Mouse (Mus musculus): ENCODE data around the gene 1700020L24Rik.
A peak's percentile ranks its signal among the peaks of the same experiment; 100 is the strongest.

The 1700020L24Rik gene

DNA sequence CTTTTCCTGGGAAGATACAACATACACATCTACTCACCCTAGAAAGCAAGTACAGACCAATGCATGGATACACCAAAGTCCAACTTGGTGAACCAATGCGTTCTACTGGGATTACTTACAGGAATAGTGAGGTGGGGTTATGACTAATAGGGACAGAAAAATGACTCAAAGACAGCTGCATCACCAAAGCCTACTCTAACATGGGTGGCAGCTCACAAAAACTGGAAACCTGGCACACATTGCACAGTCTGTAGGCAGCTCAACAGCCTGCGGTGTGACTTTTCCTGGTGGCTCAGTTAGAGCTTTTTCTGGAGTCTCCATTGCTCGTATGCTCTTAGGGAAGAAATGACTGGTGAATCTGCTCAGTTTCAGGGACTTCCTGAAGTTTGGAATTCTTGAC is 31.3 kb downstream of the 1700020L24Rik start:
- Histone ChIP-seq H3K4me3 (replicated peaks; ENCODE audit: low read length) (no peak overlapping the region), H3K9me3 (ENCODE audit: low read length) (peaks cover 76% of the 10 kb centered on the region), H3K4me1 (replicated peaks; ENCODE audit: low read depth, low read length) (peaks cover 7% of the 10 kb centered on the region; the same call in 1 of the 2 replicates), H3K36me3 (ENCODE audit: insufficient read depth, low read length) (no peaks in the 10 kb centered on the region), H3K27me3 (ENCODE audit: insufficient read depth, low read length) (peaks cover 19% of the 10 kb centered on the region)
- TF ChIP-seq CTCF (conservative IDR thresholded peaks at IDR 0.05; ENCODE audit: low read length) = no peak
- no peak for TF ChIP-seq NANOG (IDR thresholded peaks at IDR 0.05; ENCODE audit: borderline replicate concordance, low read length)
- no peak for TF ChIP-seq POU5F1 (IDR thresholded peaks at IDR 0.05; ENCODE audit: borderline replicate concordance, low read length)

- H3K9me3 ChIP-seq (ENCODE audit: low read length) = peaks cover 55% of the 10 kb centered on the region
- TF ChIP-seq CTCF (conservative IDR thresholded peaks at IDR 0.05; ENCODE audit: low read length) (no peak), POU5F1 (IDR thresholded peaks at IDR 0.05; ENCODE audit: borderline replicate concordance, low read length) (no peak), NANOG (IDR thresholded peaks at IDR 0.05; ENCODE audit: borderline replicate concordance, low read length) (no peak)
- peaks cover 22% of the 10 kb centered on the region for H3K36me3 ChIP-seq (ENCODE audit: insufficient read depth, low read length)
- H3K4me3 ChIP-seq (replicated peaks; ENCODE audit: low read length) = peak overlapping the region; percentile 97
- peaks cover 27% of the 10 kb centered on the region for H3K4me1 ChIP-seq (replicated peaks; ENCODE audit: low read depth, low read length)
- no peaks in the 10 kb centered on the region for H3K27me3 ChIP-seq (ENCODE audit: insufficient read depth, low read length)
Measured at GRCm38 (mm10) chr11:83471766-83472165, 34.3 kb downstream of the 1700020L24Rik start.

- peak within 1 kb of the TSS; percentile 97 for H3K4me3 ChIP-seq (replicated peaks; ENCODE audit: low read length)
- peaks cover 47% of the 10 kb centered on the region for H3K9me3 ChIP-seq (ENCODE audit: low read length)
- no peaks in the 10 kb centered on the region for H3K27me3 ChIP-seq (ENCODE audit: insufficient read depth, low read length)
- TF ChIP-seq NANOG (IDR thresholded peaks at IDR 0.05; ENCODE audit: borderline replicate concordance, low read length) = no peak
- no peak for TF ChIP-seq POU5F1 (IDR thresholded peaks at IDR 0.05; ENCODE audit: borderline replicate concordance, low read length)
- TF ChIP-seq CTCF (conservative IDR thresholded peaks at IDR 0.05; ENCODE audit: low read length) = no peak
- H3K36me3 ChIP-seq (ENCODE audit: insufficient read depth, low read length) = peaks cover 27% of the 10 kb centered on the region
- peaks cover 27% of the 10 kb centered on the region for H3K4me1 ChIP-seq (replicated peaks; ENCODE audit: low read depth, low read length)
Measured at GRCm38 (mm10) chr11:83472324-83473234, 35.1 kb downstream of the 1700020L24Rik start, which contains the start of gene Taf15. Taf15 (plus strand) TSS chr11:83473086.

DNA sequence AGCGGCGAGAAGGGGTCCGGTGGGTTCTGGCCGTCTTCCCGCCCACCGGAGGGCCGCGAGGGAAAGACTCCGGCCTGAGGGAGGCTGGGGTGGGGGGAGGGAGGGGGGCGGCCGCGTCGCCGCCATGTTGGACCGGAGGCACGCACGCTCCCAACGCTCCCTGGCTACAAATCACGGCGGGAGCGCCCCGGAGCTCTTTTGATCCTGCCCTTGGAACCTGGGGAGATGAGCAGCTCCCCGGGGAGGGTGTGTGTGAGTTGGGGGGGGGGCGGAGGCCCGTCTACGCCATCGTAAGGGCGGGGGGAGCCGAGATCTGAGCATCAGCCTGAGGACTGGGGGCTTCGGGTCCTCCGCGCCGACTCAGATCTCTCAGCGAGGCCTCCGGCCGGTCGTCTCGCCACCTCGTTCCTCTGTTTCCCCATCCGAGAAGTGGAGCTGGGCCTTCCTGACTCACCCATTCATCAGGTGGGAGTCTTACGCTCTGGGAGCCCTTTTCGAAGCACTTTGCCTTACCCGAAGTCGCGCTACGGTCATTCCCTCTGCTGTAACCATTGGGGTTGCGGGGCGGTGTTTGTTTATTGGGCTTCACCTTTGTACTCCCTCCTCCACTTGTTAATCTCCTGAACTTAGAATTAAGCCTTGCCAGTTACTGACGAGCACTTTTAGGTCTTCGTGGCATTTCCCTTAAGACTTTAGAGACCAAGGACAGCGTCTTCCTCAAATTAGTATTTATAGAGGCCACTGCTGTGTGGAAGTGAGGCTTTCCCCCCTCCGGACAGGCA is 35.9 kb downstream of the 1700020L24Rik start:
- Histone ChIP-seq H3K4me1 (replicated peaks; ENCODE audit: low read depth, low read length) (peaks cover 27% of the 10 kb centered on the region), H3K36me3 (ENCODE audit: insufficient read depth, low read length) (peaks cover 34% of the 10 kb centered on the region), H3K9me3 (ENCODE audit: low read length) (peaks cover 39% of the 10 kb centered on the region), H3K27me3 (ENCODE audit: insufficient read depth, low read length) (no peaks in the 10 kb centered on the region), H3K4me3 (replicated peaks; ENCODE audit: low read length) (peak overlapping the region; percentile 97)
- no peak for TF ChIP-seq POU5F1 (IDR thresholded peaks at IDR 0.05; ENCODE audit: borderline replicate concordance, low read length)
- TF ChIP-seq CTCF (conservative IDR thresholded peaks at IDR 0.05; ENCODE audit: low read length) = no peak
- TF ChIP-seq NANOG (IDR thresholded peaks at IDR 0.05; ENCODE audit: borderline replicate concordance, low read length) = no peak

Data from E14TG2a.4 (cell line).